ENCODE assay signal across 24 mouse cellular contexts in genomic region chr9:77926151-77926550, GRCm38 (mm10). TPM values are rescaled to one million over a fixed set of nuclear protein-coding genes. Genes with fewer than 3 reads are reported as not detected.
DNase-seq lines count a peak whose midpoint lies in the region; TF ChIP-seq lines count a peak whose summit lies in the region.
"Had no signal": no experiment of that assay in that cellular context is flagged by ENCODE, and none has a peak within 500 bp of the region (broad histone marks: within the 10 kb centered on the region; RNA-seq: fewer than 3 reads in every experiment).

No protein-coding gene starts in this region.

- H3K9me3 ChIP-seq in heart, embryonic 10.5 days, result no peaks in the 10 kb centered on the region
- H3K9me3 ChIP-seq: embryonic facial prominence, embryonic 13.5 days; embryonic facial prominence, embryonic 15.5 days; forebrain, embryonic 10.5 days; forebrain, embryonic 12.5 days; G1E had no signal

- H3K36me3 ChIP-seq in heart, embryonic 10.5 days, result no peaks in the 10 kb centered on the region
- H3K36me3 ChIP-seq in liver, adult 2 months (ENCODE audit: control insufficient read depth, insufficient read depth, low read length), result no peaks in the 10 kb centered on the region
- H3K36me3 ChIP-seq: embryonic facial prominence, embryonic 13.5 days; embryonic facial prominence, embryonic 15.5 days; forebrain, embryonic 12.5 days had no signal

- H3K9ac ChIP-seq in liver, adult 2 months (ENCODE audit: low read depth, low read length), result peak overlapping the region; percentile 9; the same call in 1 of the 2 replicates
- H3K9ac ChIP-seq: embryonic facial prominence, embryonic 13.5 days; embryonic facial prominence, embryonic 15.5 days; forebrain, embryonic 12.5 days had no signal

- no peak for TF ChIP-seq POLR2A in liver, adult 2 months (IDR thresholded peaks at IDR 0.05; ENCODE audit: extremely low read depth, insufficient read depth, low read length)

- H3K79me2 ChIP-seq in liver, adult 2 months (ENCODE audit: control insufficient read depth, insufficient read depth, low read length), result peaks cover 59% of the 10 kb centered on the region

- no peak for TF ChIP-seq CTCF in liver, adult 2 months (IDR thresholded peaks at IDR 0.05; ENCODE audit: low read depth, low read length)

- no peak overlapping the region for H3K27ac ChIP-seq in heart, embryonic 10.5 days
- H3K27ac ChIP-seq in liver, adult 2 months (replicated peaks; ENCODE audit: insufficient read depth, low read depth, low read length), result peak overlapping the region; percentile 12; the same call in 1 of the 2 replicates
- H3K27ac ChIP-seq in brown adipose tissue, adult 24 weeks (replicated peaks; ENCODE audit: low read depth, low read length), result peak overlapping the region; percentile 81; the same call in 1 of the 2 replicates
- H3K27ac ChIP-seq: embryonic facial prominence, embryonic 13.5 days; embryonic facial prominence, embryonic 15.5 days; forebrain, embryonic 10.5 days; forebrain, embryonic 12.5 days had no signal

- no peak overlapping the region for H3K4me3 ChIP-seq in heart, embryonic 10.5 days
- no peak overlapping the region for H3K4me3 ChIP-seq in liver, adult 2 months (ENCODE audit: insufficient read depth, low read depth, low read length)
- no peak overlapping the region for H3K4me3 ChIP-seq in brown adipose tissue, adult 24 weeks (ENCODE audit: insufficient read depth, low read depth, low read length)
- H3K4me3 ChIP-seq: embryonic facial prominence, embryonic 13.5 days; embryonic facial prominence, embryonic 15.5 days; erythroblast, embryonic 14.5 days; forebrain, embryonic 10.5 days; forebrain, embryonic 12.5 days had no signal

- WGBS in heart, embryonic 10.5 days, result 74% methylated on average over 8 of the region's 8 CpGs
- 24% methylated on average over 8 of the region's 8 CpGs for WGBS in liver, adult 2 months

- H3K27me3 ChIP-seq in heart, embryonic 10.5 days (ENCODE audit: insufficient read depth, poor library complexity, severe bottlenecking), result no peaks in the 10 kb centered on the region
- H3K27me3 ChIP-seq in liver, adult 2 months (ENCODE audit: control insufficient read depth, insufficient read depth, low read length), result no peaks in the 10 kb centered on the region
- H3K27me3 ChIP-seq: CH12.LX; embryonic facial prominence, embryonic 13.5 days; embryonic facial prominence, embryonic 15.5 days; forebrain, embryonic 12.5 days; Patski had no signal

- peaks cover 87% of the 10 kb centered on the region for H3K4me1 ChIP-seq in heart, embryonic 10.5 days
- H3K4me1 ChIP-seq in liver, adult 2 months (ENCODE audit: control insufficient read depth, insufficient read depth, low read length), result peaks cover 69% of the 10 kb centered on the region
- peaks cover 57% of the 10 kb centered on the region for H3K4me1 ChIP-seq in brown adipose tissue, adult 24 weeks (ENCODE audit: control insufficient read depth, insufficient read depth, insufficient read length, low read length)

- peak; percentile 78 for DNase-seq in heart, adult 11 months
- no peak for DNase-seq in heart, embryonic 10.5 days (ENCODE audit: low spot score)
- peak; percentile 64 for DNase-seq in liver, adult 2 months (ENCODE audit: extremely low read depth, low read depth, low spot score)
- DNase-seq in liver, result no peak
- DNase-seq: adrenal gland, adult 8-10 months; adrenal gland, postnatal 14 days; adrenal gland, postnatal 36 days; B cell, adult 2 months; cerebellum, adult 11 months; cerebellum, adult 18-20 months; cerebellum, adult 8-10 months; cerebellum, adult 9-11 months; cerebellum, postnatal 14 days; cerebellum, postnatal 36 days; embryo, embryonic 11 days had no signal

RNA-seq across cellular contexts. Expression of gene Elovl5, which starts 9.0 kb away (rescaled TPM):
- 93.6 and 93.9 TPM in 2 replicates for polyA plus RNA-seq in heart, embryonic 10.5 days (2016; fragmentation: Nextera tagmentation; extraction: Ambion mirVana)
- total RNA-seq in liver, adult 2 months (2014; rRNA removed), result 228 and 280 TPM in 2 replicates
- polyA plus RNA-seq in liver, adult 2 months (2012; rRNA removed), result 234 and 322 TPM in 2 replicates
- polyA plus RNA-seq in brown adipose tissue, adult 24 weeks (2012; ENCODE audit: insufficient read depth, insufficient read length, missing spikeins), result 85.7 and 123 TPM in 2 replicates

Comparison
In these comparisons a context has a peak if more than half of its experiments do, and no peak if none do; other contexts are left out.
1. DNase-seq: peak in heart, adult 11 months (single experiment) and liver, adult 2 months (single experiment); none in heart, embryonic 10.5 days (single experiment) and liver (single experiment).